Mouse (Mus musculus) lung, postnatal 0 days (tissue): ENCODE data around the gene Tomm20.

Source experiments
- CTCF ChIP-seq: IDR thresholded peaks from 2 replicates; pipeline ENCODE4 v1.5.1; 2016; ENCODE audit warnings: antibody characterized with exemption, mild to moderate bottlenecking
- EP300 ChIP-seq: IDR thresholded peaks from 2 replicates; pipeline ENCODE4 v1.6.1; 2016; ENCODE audit warnings: antibody characterized with exemption, mild to moderate bottlenecking, control low read depth

DNA sequence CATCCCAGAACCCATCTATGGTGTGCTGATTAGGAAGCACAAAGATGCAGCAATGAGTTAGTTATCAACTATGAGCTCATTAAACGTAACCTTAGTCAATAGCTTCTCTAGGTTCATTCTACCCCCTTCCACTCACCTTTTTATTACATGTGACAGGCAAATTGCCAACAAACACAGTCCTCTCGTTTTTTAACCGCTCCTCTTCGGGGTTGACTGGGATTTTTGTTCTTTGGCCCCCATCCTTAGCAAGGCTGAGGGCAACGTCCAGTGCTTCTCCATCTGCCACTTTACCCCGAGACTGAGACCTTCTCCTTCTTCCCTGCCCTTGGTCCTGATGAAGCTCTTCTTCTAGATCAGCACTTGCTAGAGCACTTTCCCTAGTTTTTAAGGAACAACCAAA is 19.6 kb upstream of the Tomm20 start:
- TF ChIP-seq CTCF: no peak
- no peak for TF ChIP-seq EP300
